Mouse (Mus musculus) kidney, postnatal 0 days (tissue): ENCODE data around the gene Arih2. TPM values are rescaled to one million over a fixed set of nuclear protein-coding genes. Genes with fewer than 3 reads are reported as not detected.

Experiments
- ATAC-seq: fragments of 200-750 bp; cut with Nextera tagmentation; replicated peaks from 2 replicates; pipeline ENCODE4 v1.8.0; 2017; ENCODE audit warnings: low read depth, moderate number of reproducible peaks, moderate TSS enrichment, moderate library complexity; ENCODE audit not compliant: low FRiP score
- DNase-seq: peaks from one replicate; pipeline ENCODE4 v3.0.0-alpha.2; 2016; ENCODE audit warnings: low spot score
- H3K27ac ChIP-seq: fragments of 300-500 bp; sonication (generic); 2 replicates; pipeline ENCODE4 v1.5.1; 2014; ENCODE audit warnings: mild to moderate bottlenecking
- H3K27me3 ChIP-seq: fragments of 300-500 bp; sonication (generic); 2 replicates; pipeline ENCODE4 v1.6.1; 2014; ENCODE audit warnings: low read length, mixed read lengths; ENCODE audit not compliant: insufficient read depth
- H3K36me3 ChIP-seq: fragments of 300-500 bp; sonication (generic); 2 replicates; pipeline ENCODE4 v1.6.1; 2014; ENCODE audit warnings: low read length, mixed read lengths; ENCODE audit not compliant: insufficient read depth
- H3K4me1 ChIP-seq: fragments of 300-500 bp; sonication (generic); replicated peaks from 2 replicates; pipeline ENCODE4 v1.6.1; 2014; ENCODE audit warnings: antibody characterized with exemption, low read length, mixed read lengths; ENCODE audit not compliant: insufficient read depth
- H3K4me2 ChIP-seq: fragments of 300-500 bp; sonication (generic); 2 replicates; pipeline ENCODE4 v1.6.1; 2014; ENCODE audit warnings: mild to moderate bottlenecking, low read length, moderate library complexity, mixed read lengths
- H3K4me3 ChIP-seq: fragments of 300-500 bp; sonication (generic); replicated peaks from 2 replicates; pipeline ENCODE4 v1.5.1; 2014; ENCODE audit warnings: low read depth, low read length
- H3K9ac ChIP-seq: fragments of 300-500 bp; sonication (generic); 2 replicates; pipeline ENCODE4 v1.6.1; 2014; ENCODE audit warnings: low read depth, low read length
- H3K9me3 ChIP-seq: fragments of 300-500 bp; sonication (generic); replicated peaks from 2 replicates; pipeline ENCODE4 v1.6.1; 2016; ENCODE audit warnings: low read length, inconsistent platforms, mixed read lengths
- CTCF ChIP-seq: IDR thresholded peaks from 2 replicates; pipeline ENCODE4 v1.5.1; 2016; ENCODE audit warnings: antibody characterized with exemption, low read depth, mild to moderate bottlenecking, moderate library complexity
- WGBS: fragments of 180-500 bp; shearing (Covaris S2); extraction: QIAGEN DNeasy Blood & Tissue Kit; methylation state at CpG from one replicate; pipeline ENCODE4 v1.1.7; 2014; 5-methylcytosine and 5-hydroxymethylcytosine counted together
- polyA plus RNA-seq: library from polyadenylated mRNA; unstranded; fragments of >200 nt; fragmentation: Nextera tagmentation; extraction: Ambion mirVana; gene quantifications from 2 replicates; pipeline ENCODE4 v1.2.1, GENCODE M21; 2015

Arih2 gene
- polyA plus RNA-seq, 1 experiment from 2014 or later, result 36.6 TPM

GRCm38 (mm10) chr9:108632375-108632774 lies 16.8 kb downstream of the Arih2 start:
- no peak overlapping the region for H3K4me2 ChIP-seq
- 91% methylated on average over 5 of the region's 5 CpGs for WGBS
- ATAC-seq, result no peak
- H3K36me3 ChIP-seq, result 0 out of 2 replicates have a peak, but pooled peaks cover 12% of the 10 kb centered on the region
- no peaks in the 10 kb centered on the region for H3K9me3 ChIP-seq
- no peak for TF ChIP-seq CTCF
- no peak for DNase-seq
- no peaks in the 10 kb centered on the region for H3K27me3 ChIP-seq
- H3K27ac ChIP-seq, result no peak overlapping the region
- H3K4me1 ChIP-seq, result no peaks in the 10 kb centered on the region
- no peak overlapping the region for H3K4me3 ChIP-seq
- no peak overlapping the region for H3K9ac ChIP-seq

GRCm38 (mm10) chr9:108631631-108632256 lies 17.4 kb downstream of the Arih2 start:
- 0 out of 2 replicates have a peak, but pooled peaks cover 12% of the 10 kb centered on the region for H3K36me3 ChIP-seq
- no peaks in the 10 kb centered on the region for H3K9me3 ChIP-seq
- 91% methylated on average over 5 of the region's 5 CpGs for WGBS
- DNase-seq (no peak), ATAC-seq (no peak)
- H3K4me3 ChIP-seq, result no peak overlapping the region
- H3K27me3 ChIP-seq, result no peaks in the 10 kb centered on the region
- H3K4me1 ChIP-seq, result no peaks in the 10 kb centered on the region
- H3K4me2 ChIP-seq, result no peak overlapping the region
- no peak for TF ChIP-seq CTCF
- H3K9ac ChIP-seq, result no peak overlapping the region
- H3K27ac ChIP-seq, result no peak overlapping the region

- no peak overlapping the region for H3K9ac ChIP-seq
- ATAC-seq (no peak), DNase-seq (no peak)
- TF ChIP-seq CTCF, result no peak
- H3K4me3 ChIP-seq, result no peak overlapping the region
- H3K4me2 ChIP-seq, result no peak overlapping the region
- 86% methylated on average over 1 of the region's 1 CpGs for WGBS
- no peaks in the 10 kb centered on the region for H3K9me3 ChIP-seq
- no peak overlapping the region for H3K27ac ChIP-seq
- no peaks in the 10 kb centered on the region for H3K4me1 ChIP-seq
- 0 out of 2 replicates have a peak, but pooled peaks cover 12% of the 10 kb centered on the region for H3K36me3 ChIP-seq
- no peaks in the 10 kb centered on the region for H3K27me3 ChIP-seq
Measured at GRCm38 (mm10) chr9:108630683-108631082, 18.5 kb downstream of the Arih2 start.

GRCm38 (mm10) chr9:108628141-108628540 lies 21.0 kb downstream of the Arih2 start:
- Histone ChIP-seq H3K27me3 (no peaks in the 10 kb centered on the region), H3K4me3 (no peak overlapping the region), H3K27ac (no peak overlapping the region), H3K9me3 (no peaks in the 10 kb centered on the region), H3K9ac (no peak overlapping the region), H3K4me1 (no peaks in the 10 kb centered on the region), H3K4me2 (no peak overlapping the region), H3K36me3 (peaks cover 14% of the 10 kb centered on the region; the same call in 1 of the 2 replicates)
- no peak for TF ChIP-seq CTCF
- WGBS, result 82% methylated on average over 4 of the region's 4 CpGs
- ATAC-seq (no peak), DNase-seq (no peak)

- H3K4me2 ChIP-seq, result no peak overlapping the region
- H3K4me3 ChIP-seq, result no peak overlapping the region
- peaks cover 13% of the 10 kb centered on the region; the same call in 1 of the 2 replicates for H3K36me3 ChIP-seq
- H3K4me1 ChIP-seq, result no peaks in the 10 kb centered on the region
- ATAC-seq (no peak), DNase-seq (no peak)
- WGBS, result 82% methylated on average over 2 of the region's 2 CpGs
- TF ChIP-seq CTCF, result no peak
- H3K9ac ChIP-seq, result no peak overlapping the region
- H3K27ac ChIP-seq, result no peak overlapping the region
- H3K9me3 ChIP-seq, result no peaks in the 10 kb centered on the region
- no peaks in the 10 kb centered on the region for H3K27me3 ChIP-seq
Measured at GRCm38 (mm10) chr9:108626498-108626897, 22.7 kb downstream of the Arih2 start.

- no peak for ATAC-seq
- Histone ChIP-seq H3K9ac (no peak overlapping the region), H3K4me3 (no peak overlapping the region), H3K36me3 (peaks cover 32% of the 10 kb centered on the region), H3K4me1 (no peaks in the 10 kb centered on the region), H3K27me3 (no peaks in the 10 kb centered on the region), H3K4me2 (no peak overlapping the region), H3K27ac (no peak overlapping the region), H3K9me3 (no peaks in the 10 kb centered on the region)
- 97% methylated on average over 1 of the region's 1 CpGs for WGBS
- no peak for DNase-seq
- TF ChIP-seq CTCF, result no peak
Measured at GRCm38 (mm10) chr9:108617301-108617700, 31.9 kb downstream of the Arih2 start.

GRCm38 (mm10) chr9:108611488-108611887 lies 37.7 kb downstream of the Arih2 start:
- Histone ChIP-seq H3K9ac (no peak overlapping the region), H3K36me3 (peaks cover 61% of the 10 kb centered on the region), H3K4me3 (no peak overlapping the region), H3K27ac (no peak overlapping the region), H3K4me1 (no peaks in the 10 kb centered on the region), H3K9me3 (no peaks in the 10 kb centered on the region), H3K27me3 (no peaks in the 10 kb centered on the region), H3K4me2 (no peak overlapping the region)
- DNase-seq, result no peak
- ATAC-seq, result no peak
- 81% methylated on average over 10 of the region's 10 CpGs for whole genome bisulfite sequencing
- TF ChIP-seq CTCF, result no peak
